Mouse (Mus musculus) 3134 (cell line): ENCODE results near the gene Tent4a.
A peak's percentile ranks its signal among the peaks of the same experiment; 100 is the strongest.

Source experiments
- DNase-seq: peaks from one replicate; pipeline ENCODE4 v3.0.0-alpha.2; 2011; ENCODE audit warnings: low spot score; ENCODE audit not compliant: insufficient read length; ENCODE audit errors: extremely low read depth

The Tent4a gene

DNA sequence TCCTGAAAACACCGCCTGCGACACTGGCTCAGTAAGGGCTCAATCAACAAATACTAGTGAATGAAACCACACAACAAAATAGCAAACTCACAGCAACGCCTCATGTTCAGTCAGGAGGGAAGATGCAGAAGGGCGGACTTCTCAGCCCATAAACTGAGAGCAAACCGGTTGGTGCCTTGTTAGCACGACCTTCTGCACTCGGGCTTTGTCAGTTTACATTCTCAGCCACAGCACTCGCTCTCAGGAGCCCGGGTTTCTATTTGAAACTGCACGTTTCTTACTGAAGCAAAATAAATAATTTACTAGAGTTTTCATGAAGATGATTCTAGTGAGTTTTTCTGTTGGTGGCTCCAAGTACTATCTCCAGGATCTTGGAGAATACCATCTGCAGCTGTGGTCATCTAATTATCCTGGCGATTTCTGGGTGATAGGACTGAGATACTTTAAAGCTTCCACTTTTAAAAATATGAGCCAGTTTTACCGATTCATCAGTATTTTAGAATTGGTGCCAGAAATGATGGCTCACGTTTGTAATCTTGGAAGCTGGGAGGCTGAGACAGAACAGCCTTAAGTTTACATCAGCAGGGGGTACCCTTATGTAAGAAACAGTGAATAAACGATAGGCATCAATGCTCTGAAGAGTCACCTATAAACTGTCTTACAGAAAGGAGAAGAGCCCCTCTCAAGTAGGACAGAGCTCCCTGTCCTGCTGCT is 10.8 kb downstream of the Tent4a start:
- DNase-seq, result no peak

DNA sequence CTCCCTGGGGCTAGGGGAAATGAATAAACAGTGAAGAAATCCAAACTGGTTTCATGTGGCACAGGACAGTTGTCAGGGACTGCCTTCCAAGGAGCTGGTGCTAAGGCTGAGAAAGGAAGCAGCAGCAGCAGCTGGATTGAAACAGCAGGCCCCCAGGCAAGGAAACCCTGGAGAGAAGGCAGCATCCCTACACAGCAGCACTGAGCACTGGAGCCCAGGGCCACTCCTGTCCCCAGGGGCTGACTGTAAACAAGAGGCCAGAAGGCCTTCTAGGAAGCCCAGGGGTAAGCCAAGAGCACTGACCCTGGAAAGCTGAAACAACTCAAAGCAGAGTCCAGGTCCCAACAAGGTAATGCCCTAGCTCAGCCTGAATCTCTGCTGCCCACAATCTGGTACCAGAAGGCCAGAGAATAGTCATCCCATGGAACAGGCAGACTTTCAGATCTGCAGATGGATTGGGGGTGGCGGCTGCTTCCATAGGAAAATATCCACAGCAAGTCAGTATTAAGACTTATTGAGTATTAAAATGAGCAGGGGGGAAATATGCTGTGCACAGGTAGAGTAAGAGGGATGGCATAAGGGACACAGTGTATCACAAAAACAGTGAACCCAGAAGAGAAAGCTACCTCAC is 12.1 kb downstream of the Tent4a start:
- DNase-seq, result no peak

DNA sequence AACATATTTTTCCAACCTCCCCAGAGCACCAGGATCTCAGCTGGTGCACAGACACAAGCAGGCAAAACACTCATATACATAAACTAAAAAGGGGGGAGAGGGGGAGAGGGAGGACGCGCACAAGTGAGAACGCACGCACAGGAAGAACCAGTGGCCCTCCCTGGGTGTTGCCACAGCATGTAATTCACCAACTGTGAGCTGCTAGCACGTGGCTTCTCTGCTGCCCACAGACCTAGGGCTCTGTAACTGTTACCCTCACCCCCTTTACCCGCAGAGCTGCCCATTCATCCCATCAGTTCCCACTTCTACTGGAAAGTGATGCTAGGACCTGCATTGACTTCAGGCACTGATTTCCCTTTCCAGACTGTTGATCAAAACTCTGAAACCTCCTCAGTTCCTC is 15.3 kb downstream of the Tent4a start:
- no peak for DNase-seq

DNA sequence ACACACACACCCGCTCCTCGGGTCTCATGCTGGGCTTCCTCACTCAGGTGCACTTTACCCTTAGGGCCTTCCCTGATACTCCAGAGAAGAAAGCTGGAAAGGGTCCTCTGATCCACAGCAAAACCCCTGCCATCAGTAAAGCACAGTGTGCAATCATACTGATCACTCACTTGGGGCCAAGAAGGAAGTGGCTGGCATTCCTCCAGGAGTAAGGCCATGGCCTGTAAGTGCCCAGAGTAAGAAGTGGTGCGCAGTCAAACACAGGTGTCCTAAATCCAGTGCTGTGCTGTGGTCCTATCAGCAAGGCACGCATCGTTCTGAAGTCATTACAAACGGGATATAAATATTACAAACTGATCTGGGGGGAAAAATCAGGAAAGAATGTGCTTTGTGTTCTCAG is 17.0 kb downstream of the Tent4a start:
- no peak for DNase-seq

DNA sequence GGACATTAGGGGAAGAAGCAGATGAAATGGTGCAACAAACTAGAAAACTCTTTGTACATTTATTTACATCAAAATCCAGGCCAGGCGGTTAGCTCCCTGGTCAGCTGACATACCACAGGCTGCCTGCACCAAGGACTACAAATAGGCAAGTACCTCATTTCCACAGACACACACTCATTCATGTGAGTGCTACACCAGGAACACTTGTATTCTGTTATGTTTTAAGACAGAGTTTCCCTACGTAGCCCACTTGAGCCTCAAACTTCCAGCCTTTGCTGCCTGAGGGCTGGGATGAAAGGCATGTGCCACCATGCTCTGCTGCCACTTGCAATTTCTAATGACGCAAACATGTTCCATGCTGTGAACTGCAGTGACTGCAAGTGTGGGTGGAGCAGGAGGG is 19.3 kb downstream of the Tent4a start:
- DNase-seq, result no peak

DNA sequence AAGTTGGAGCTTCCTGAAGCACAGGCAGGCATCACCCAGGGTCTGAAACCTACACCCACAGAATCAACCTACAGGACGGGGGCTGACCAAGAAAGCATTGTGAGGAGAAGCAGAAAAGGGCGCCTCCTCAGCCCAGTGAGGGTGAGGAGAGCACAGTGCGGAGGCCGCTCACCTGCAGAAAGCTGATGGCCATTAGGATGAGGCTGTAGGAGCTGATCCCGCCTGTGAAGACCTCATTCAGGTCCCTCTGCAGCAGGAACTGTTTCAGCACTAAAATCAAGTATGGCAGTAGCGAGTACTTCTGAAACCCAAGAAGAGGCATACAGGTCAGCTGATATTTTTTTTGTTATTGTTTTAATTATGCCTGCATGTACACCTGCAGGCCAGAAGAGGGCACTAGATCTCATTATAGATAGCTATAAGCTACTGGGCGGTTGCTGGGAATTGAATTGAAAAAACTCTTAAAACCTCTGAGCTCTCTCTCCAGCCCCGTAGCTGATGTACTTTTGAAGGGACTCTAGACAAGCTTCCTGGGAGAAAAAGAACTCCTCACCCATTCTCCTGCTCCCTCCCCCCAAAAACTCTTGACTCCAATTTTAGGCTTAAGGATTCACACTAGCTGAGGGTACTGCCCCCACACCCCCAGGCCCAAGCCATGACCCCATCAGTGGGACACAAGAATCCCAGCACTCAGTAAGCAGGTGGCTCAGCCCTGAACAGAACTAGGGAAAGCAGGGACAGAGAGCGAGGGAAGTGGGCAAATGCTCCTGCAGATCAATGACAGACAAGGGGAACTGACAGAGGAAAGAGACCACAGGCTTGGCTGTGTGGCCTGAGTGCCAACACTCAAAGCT is 24.8 kb downstream of the Tent4a start:
- DNase-seq, result no peak

DNA sequence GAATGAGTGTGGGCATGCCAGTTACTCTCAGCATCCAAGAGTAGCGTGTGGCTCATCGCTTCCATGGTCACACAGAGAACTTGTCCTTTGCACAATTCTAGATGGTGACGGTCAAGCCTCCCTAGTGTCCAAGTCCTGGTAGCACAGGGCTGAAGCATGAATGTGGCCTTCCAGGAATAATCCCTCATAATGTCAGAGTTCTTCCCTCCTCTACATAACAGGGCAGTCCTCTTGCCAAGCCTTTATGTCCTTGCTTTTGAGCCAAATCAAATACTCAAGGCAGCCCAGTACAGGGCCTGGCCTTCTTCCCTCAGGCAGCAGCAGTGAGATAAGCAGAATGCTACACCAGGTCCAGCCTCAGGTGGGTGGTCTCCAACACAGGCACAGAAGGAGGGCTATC is 26.8 kb downstream of the Tent4a start:
- DNase-seq, result no peak

DNA sequence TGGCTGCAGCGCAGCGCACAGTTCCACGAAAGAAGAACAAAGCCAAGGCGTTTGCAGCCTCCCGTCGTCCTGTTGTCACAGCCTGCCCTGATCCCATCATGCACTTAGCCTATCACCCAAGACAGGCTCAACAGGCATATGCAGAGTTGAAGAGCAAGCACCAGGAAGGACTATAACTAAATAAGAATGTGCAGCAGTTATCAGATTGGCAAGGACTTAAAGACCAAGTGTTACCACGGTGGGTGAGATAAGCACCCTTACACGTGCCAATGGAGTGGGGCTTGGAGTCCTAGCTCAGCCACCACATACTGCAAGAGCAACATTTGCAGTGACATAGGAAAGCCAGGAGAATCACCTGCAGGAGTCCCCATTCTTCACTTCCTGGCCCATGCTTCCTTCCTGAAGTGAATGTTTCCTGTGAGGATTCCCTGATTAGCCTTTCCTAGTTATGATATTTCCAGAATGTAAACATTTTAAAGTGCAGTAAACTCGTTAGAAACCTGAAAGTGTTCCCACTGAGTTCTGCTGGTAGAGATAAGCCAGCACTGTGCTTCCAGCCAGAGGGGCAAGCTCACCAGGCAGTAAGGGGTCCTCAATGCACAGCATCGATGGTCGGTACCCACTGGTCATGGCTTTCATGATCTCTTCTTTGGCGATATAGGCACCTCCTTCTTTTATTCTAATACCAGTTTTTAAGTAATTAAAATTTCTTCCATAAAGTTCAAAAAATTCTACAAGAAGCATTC is 27.9 kb downstream of the Tent4a start:
- no peak for DNase-seq

DNA sequence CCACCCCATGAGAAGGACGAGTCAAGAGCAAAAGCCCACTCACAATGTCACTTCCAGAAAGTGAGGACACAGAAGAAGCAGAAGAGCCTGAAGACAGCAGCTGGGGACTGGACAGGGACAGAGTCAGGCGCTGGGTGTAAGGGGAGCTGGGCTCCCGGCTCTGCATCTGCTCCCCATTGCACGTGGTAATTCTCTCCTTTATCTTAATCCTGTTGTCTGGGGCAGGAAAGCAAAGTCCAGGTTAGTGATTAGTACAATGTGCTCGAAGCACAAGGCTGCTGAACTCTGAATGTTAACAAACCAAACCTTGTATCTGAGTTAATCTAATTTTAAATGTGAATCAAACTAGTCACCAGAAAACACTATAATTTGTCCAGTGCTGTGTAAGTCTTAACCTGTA is 31.6 kb downstream of the Tent4a start:
- DNase-seq, result no peak

DNA sequence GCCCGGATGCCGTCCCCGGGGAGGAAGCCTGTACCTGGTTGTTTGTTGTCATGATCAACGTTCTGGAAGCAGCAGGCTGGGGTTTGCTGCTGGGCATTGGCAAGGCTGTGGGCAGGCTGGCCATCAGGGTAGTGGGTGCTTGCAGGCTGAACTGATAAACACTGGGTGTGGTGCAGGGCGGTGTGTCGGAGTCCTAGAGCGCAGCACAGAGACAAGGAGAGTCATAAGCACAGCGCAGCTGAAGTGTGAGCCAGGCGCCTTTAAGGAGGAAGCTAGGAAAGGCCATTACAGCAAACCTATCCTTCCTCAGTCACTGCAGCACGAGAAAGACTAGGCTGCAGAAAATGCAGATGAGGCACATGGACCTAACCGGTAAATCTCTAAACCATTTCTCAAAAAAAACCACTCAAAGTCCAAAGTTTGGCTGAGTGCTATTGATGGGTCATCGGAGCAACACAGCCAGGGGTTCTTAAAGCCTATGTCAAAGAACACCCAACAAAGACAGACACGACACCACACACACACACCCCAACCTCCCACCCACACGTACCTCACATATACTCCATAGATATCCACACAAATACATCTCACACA is 32.2 kb downstream of the Tent4a start:
- no peak for DNase-seq

DNA sequence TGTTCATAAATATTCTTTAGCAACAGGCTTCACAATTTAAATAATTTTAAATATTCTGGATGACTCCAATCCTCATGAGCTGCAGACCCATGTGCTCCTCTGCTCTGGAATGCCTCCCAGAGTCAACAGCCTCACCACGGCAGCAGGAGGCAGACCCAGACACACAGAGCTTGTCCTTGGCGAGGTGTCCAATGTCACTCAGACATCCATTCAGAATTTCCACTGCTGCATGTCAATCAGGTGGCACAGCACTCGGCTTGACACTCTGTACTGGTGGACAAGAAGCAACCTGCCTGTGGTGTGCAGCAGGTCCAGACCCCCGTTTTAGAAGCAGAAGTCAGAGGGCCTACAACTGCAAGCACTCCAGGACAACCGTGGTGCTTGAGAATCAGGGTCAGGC is 36.1 kb downstream of the Tent4a start:
- DNase-seq, result no peak

DNA sequence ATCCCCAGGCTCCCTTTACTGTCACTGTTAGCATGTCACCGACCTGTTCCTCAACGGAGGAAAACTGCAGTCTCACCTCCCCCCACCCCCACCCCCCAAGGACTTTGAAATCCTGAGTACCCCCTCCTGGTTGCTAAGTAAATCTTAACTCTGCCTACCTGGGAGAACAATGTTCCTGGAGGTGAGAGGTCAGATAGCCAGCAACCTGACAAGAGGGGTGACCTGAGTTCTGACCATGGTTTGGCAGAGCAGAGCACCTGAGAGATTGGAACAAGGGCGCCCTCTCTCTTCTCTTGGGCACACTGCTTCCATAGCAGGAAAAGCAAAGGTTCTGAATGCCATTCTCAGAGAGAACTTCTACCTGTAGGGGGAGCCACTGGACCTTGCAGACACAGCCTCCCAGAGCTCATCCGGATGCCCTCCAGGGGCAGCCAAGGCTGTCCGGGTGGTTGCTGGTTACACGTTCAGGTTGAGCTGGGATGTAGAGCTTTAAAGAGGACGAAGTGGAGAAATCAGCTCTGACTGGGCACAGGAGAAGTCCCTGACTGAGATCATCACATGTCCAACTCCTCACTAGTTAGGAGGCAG is 41.4 kb downstream of the Tent4a start:
- no peak for DNase-seq

DNA sequence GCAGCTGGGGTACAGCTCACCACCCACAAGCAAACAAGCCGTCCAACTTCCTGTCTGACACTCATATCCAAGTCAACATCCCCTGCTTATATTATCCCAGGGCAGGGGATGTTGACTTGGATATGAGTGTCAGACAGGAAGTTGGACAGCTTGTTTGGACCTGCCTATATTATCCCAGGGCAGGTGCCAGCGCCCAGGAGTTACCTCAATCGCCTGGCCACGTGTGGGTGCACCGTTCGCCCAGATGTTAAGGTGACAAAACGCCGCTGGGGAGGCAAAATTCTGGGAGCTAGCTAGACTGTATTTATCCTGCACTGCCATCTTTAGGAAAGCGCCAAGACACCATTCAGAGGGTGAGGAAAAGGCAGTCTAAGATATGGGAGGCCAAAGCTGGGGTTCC is 44.6 kb downstream of the Tent4a start:
- DNase-seq, result no peak

DNA sequence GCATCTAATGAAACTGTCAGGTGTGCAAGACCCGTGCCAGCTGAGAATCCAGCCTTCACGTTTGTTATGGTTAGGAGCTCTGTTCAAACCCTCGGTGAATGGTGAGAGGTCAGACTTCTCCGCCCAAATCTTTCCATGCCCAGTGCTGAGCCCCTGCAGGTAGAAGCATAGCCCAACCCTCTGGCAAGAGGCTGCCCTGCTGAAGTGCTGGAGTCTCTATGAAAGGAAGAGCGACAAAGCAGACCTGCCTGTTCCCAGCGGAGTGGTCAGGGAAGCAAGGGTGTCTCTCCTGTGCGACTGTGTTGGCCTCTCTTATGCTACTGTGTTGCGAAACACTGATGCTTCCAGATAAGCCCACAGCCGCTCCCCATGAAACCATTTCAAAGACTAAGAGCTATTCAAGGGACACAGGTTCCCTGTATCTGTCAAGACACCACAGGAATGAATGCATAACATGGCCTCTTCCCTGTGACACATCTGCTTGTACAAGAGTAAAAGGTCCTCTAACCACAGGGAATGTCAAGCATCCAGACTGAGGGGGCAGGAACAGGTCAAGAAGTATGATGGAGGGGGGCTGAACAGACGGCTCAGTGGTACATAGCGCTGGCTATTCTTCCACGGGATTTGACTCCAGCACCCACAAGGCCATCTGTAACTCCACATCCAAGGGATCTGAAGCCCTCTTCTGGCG is 45.7 kb downstream of the Tent4a start:
- DNase-seq, result peak; percentile 34

DNA sequence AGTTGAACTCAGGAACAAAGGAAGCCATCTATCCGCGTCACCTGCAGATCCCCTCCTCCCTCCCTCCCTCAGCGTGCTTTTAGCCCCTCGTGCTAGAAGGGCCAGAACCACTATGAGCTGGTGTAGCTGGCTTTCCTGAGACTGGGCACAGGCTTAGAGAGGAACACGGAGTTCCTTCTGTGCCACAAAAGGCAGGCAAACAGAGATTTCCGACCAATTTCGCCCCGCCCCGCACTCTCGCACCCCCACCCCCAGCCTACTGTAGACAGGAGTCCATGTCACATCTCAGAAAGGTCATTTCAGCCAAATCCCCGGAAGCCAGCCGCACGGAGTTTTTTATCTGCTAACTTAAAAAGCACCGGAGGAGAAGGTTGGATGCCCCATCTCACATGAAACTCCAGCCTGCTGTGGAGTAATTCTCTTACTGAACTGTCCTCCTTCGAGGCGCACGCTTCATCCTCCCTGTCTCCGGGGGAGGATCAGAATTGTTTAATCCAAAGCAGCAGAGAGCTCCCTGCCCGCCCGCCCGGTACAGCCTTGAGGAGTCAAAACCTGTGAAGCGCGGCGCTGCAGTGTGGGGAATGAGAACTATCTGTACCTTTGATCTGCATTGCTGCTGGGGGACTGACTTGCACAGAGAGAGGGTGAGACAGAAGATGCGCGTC is 46.7 kb downstream of the Tent4a start:
- no peak for DNase-seq

DNA sequence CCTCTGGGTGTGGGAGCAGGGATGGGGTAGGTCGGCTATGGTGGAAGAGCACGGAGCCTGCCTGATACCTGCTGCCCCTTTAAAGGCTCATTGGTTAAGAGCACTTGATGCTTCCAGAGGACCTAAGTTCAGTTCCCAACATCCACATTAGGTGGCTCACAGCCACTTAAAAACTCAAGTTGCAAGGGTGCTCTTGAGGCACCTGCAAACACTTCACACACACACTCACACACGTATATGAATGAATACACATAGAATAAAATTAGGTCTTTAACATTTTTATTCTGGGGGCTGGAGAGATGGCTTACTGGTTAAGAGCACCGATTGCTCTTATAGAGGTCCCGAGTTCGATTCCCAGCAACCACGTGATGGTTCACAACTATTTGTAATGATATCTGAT is 47.3 kb downstream of the Tent4a start:
- no peak for DNase-seq

DNA sequence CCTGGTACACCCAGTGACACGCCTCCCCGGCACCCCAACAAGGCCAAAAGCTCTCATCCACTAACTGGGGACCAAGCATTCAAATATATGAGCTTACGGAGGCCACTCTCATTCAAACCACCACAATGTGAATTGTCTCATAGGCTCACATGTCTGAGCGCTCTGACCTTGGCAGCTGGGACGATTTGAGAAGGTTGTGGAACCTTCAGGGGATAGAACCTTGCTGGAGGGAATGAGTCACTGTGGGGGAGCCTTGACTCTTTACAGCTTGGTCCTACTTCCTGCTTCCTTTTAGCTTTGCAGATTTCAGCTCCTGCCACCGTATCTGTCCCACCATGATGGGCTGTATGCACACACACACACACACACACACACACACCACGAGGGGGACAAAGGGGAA is 48.6 kb downstream of the Tent4a start:
- no peak for DNase-seq

DNA sequence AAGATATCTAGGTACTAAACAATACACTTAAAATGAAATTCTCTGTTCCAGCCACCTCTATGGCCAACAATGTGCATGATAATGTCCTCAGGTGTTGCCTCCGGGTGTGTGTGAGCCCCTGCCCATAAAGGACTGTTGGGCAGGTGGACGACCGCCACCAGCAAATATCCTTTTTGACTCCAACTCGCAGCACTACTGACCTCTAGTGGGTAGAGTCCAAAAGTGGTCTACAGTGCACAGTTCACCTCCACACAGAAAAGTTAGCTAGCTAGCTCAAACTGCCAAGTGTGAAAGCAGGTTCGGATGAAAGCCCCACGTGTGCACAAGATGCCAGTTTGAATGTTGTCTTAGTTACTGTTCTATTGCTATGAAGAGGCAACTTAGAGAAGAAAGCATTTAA is 49.1 kb downstream of the Tent4a start:
- no peak for DNase-seq

DNA sequence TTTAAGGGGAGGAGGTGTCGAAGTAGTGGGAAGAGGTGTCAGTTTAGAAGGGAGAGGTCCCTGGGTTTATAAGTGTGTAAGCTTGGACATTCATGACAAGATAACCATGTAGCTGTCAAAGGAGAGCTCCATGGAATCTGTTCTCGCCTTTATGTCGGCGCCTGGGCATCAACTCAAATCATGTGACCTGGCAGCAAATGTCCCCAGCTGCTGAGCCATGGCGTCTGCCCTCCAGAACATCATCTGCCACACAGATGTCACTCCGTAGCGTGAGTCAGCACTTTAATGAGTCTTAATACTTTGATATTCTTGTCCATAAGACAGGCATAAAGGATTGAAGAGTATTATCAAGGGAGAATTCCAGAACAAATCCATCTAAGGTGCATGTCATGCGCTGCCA is 51.7 kb downstream of the Tent4a start:
- DNase-seq, result no peak
